Mouse (Mus musculus): Measurements from ENCODE around the gene Tcf12. TPM values are rescaled to one million over a fixed set of nuclear protein-coding genes. Genes with fewer than 3 reads are reported as not detected.

Gene Tcf12
- polyA plus RNA-seq, 1 experiment from 2014 or later: 191 TPM

- Histone ChIP-seq H3K4me3 (ENCODE audit: low read depth, low read length) (no peak overlapping the region), H3K27ac (replicated peaks; ENCODE audit: low read depth, low read length) (peak overlapping the region; percentile 22; the same call in 1 of the 2 replicates)
- ATAC-seq (ENCODE audit: insufficient number of reproducible peaks, low FRiP score, low TSS enrichment, low read depth): no peak
Measured at GRCm38 (mm10) chr9:71879972-71880371, 231.7 kb downstream of the Tcf12 start.

GRCm38 (mm10) chr9:71879415-71879814 lies 232.3 kb downstream of the Tcf12 start:
- Histone ChIP-seq H3K9me3 (ENCODE audit: control insufficient read depth, low read length) (no peaks in the 10 kb centered on the region), H3K9ac (ENCODE audit: low read length) (no peak overlapping the region), H3K27ac (replicated peaks; ENCODE audit: low read depth, low read length) (no peak overlapping the region), H3K27me3 (ENCODE audit: control insufficient read depth, insufficient read depth, low read length) (no peaks in the 10 kb centered on the region), H3K36me3 (ENCODE audit: control insufficient read depth, insufficient read depth, low read length) (peaks cover 14% of the 10 kb centered on the region; the same call in 1 of the 2 replicates), H3K4me1 (ENCODE audit: control insufficient read depth, insufficient read depth, low read length) (peaks cover 2% of the 10 kb centered on the region; the same call in 1 of the 2 replicates), H3K4me2 (ENCODE audit: low read depth, severe bottlenecking) (no peak overlapping the region), H3K4me3 (ENCODE audit: low read depth, low read length) (no peak overlapping the region)
- 52% methylated on average over 2 of the region's 2 CpGs for WGBS
- DNase-seq (ENCODE audit: low spot score) (no peak), ATAC-seq (ENCODE audit: insufficient number of reproducible peaks, low FRiP score, low TSS enrichment, low read depth) (no peak)

More at GRCm38 (mm10) chr9:71879972-71880371, 231.7 kb downstream of the Tcf12 start:
- no peak for DNase-seq (ENCODE audit: low spot score)
- Histone ChIP-seq H3K36me3 (ENCODE audit: control insufficient read depth, insufficient read depth, low read length) (peaks cover 12% of the 10 kb centered on the region; the same call in 1 of the 2 replicates), H3K27me3 (ENCODE audit: control insufficient read depth, insufficient read depth, low read length) (no peaks in the 10 kb centered on the region), H3K9me3 (ENCODE audit: control insufficient read depth, low read length) (no peaks in the 10 kb centered on the region), H3K4me2 (ENCODE audit: low read depth, severe bottlenecking) (no peak overlapping the region), H3K9ac (ENCODE audit: low read length) (no peak overlapping the region), H3K4me1 (ENCODE audit: control insufficient read depth, insufficient read depth, low read length) (peaks cover 2% of the 10 kb centered on the region; the same call in 1 of the 2 replicates)
- WGBS: 74% methylated on average over 5 of the region's 5 CpGs

DNA sequence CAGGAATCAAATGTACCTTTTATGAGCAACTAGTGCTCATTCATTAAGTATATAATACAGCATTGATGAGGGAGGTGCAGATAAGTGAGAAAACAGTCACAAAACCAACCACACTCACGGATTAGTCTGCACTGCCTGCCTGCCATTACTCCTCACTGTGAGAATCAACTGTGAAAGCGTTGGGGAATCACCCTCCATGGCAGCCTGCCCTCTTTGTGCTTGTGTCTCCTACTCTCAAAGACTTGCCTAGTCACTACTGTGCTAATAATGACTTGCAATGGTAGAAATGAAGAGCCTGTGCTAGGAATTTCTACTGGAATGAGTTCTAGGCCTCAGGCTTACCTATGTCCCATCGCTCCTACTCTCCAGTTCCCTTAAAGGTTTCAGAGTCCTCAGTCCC lies 233.8 kb downstream of the Tcf12 start:
- Histone ChIP-seq H3K9me3 (ENCODE audit: control insufficient read depth, low read length) (no peaks in the 10 kb centered on the region), H3K27me3 (ENCODE audit: control insufficient read depth, insufficient read depth, low read length) (no peaks in the 10 kb centered on the region), H3K4me1 (ENCODE audit: control insufficient read depth, insufficient read depth, low read length) (peaks cover 2% of the 10 kb centered on the region; the same call in 1 of the 2 replicates), H3K27ac (replicated peaks; ENCODE audit: low read depth, low read length) (no peak overlapping the region), H3K9ac (ENCODE audit: low read length) (no peak overlapping the region), H3K36me3 (ENCODE audit: control insufficient read depth, insufficient read depth, low read length) (peaks cover 12% of the 10 kb centered on the region; the same call in 1 of the 2 replicates), H3K4me2 (ENCODE audit: low read depth, severe bottlenecking) (no peak overlapping the region), H3K4me3 (ENCODE audit: low read depth, low read length) (no peak overlapping the region)
- ATAC-seq (ENCODE audit: insufficient number of reproducible peaks, low FRiP score, low TSS enrichment, low read depth) (no peak), DNase-seq (ENCODE audit: low spot score) (no peak)
- WGBS: 96% methylated on average over 3 of the region's 3 CpGs

GRCm38 (mm10) chr9:71874761-71875160 lies 236.9 kb downstream of the Tcf12 start:
- peaks cover 12% of the 10 kb centered on the region; the same call in 1 of the 2 replicates for H3K36me3 ChIP-seq (ENCODE audit: control insufficient read depth, insufficient read depth, low read length)

DNA sequence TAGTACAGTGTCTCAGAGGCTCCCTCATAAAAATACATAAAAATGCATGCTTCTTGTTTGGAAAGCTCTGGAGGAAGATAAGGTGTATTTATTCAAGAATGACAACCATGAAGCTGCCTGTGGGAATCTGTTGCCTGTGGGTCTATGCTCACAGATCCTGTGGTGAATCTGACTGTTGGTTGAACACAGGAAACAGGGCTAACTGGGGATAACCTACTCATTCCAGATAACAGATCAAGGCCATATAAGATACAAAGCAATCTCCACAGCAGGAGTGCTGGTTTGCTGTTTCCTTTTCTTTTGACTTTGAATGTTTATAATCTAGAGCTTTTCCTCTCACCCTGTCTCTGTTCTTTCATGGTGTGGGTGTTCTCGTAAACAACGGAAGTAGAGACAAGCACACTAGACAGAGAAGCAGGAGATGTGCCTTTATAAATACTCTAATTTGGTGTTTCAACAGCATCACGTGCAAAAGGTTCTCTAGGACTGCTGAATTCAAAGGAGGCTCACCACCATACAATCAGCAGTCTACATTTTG lies 237.6 kb downstream of the Tcf12 start:
- no peaks in the 10 kb centered on the region for H3K4me1 ChIP-seq (ENCODE audit: control insufficient read depth, insufficient read depth, low read length)
- no peak for ATAC-seq (ENCODE audit: insufficient number of reproducible peaks, low FRiP score, low TSS enrichment, low read depth)
- DNase-seq (ENCODE audit: low spot score): no peak
- no peaks in the 10 kb centered on the region for H3K27me3 ChIP-seq (ENCODE audit: control insufficient read depth, insufficient read depth, low read length)
- peaks cover 12% of the 10 kb centered on the region; the same call in 1 of the 2 replicates for H3K36me3 ChIP-seq (ENCODE audit: control insufficient read depth, insufficient read depth, low read length)
- H3K27ac ChIP-seq (replicated peaks; ENCODE audit: low read depth, low read length): no peak overlapping the region
- 88% methylated on average over 3 of the region's 3 CpGs for WGBS
- no peak overlapping the region for H3K4me3 ChIP-seq (ENCODE audit: low read depth, low read length)
- no peaks in the 10 kb centered on the region for H3K9me3 ChIP-seq (ENCODE audit: control insufficient read depth, low read length)
- H3K9ac ChIP-seq (ENCODE audit: low read length): no peak overlapping the region
- H3K4me2 ChIP-seq (ENCODE audit: low read depth, severe bottlenecking): no peak overlapping the region

More at GRCm38 (mm10) chr9:71874761-71875160, 236.9 kb downstream of the Tcf12 start:
- H3K4me2 ChIP-seq (ENCODE audit: low read depth, severe bottlenecking): no peak overlapping the region
- no peak overlapping the region for H3K4me3 ChIP-seq (ENCODE audit: low read depth, low read length)
- DNase-seq (ENCODE audit: low spot score): no peak
- H3K9me3 ChIP-seq (ENCODE audit: control insufficient read depth, low read length): no peaks in the 10 kb centered on the region
- no peaks in the 10 kb centered on the region for H3K4me1 ChIP-seq (ENCODE audit: control insufficient read depth, insufficient read depth, low read length)
- H3K27ac ChIP-seq (replicated peaks; ENCODE audit: low read depth, low read length): no peak overlapping the region
- H3K9ac ChIP-seq (ENCODE audit: low read length): no peak overlapping the region
- 76% methylated on average over 2 of the region's 2 CpGs for WGBS
- ATAC-seq (ENCODE audit: insufficient number of reproducible peaks, low FRiP score, low TSS enrichment, low read depth): no peak
- no peaks in the 10 kb centered on the region for H3K27me3 ChIP-seq (ENCODE audit: control insufficient read depth, insufficient read depth, low read length)

GRCm38 (mm10) chr9:71863338-71863737 lies 248.3 kb downstream of the Tcf12 start:
- Histone ChIP-seq H3K36me3 (ENCODE audit: control insufficient read depth, insufficient read depth, low read length) (peaks cover 6% of the 10 kb centered on the region), H3K27ac (replicated peaks; ENCODE audit: low read depth, low read length) (no peak overlapping the region), H3K9me3 (ENCODE audit: control insufficient read depth, low read length) (no peaks in the 10 kb centered on the region), H3K4me3 (ENCODE audit: low read depth, low read length) (no peak overlapping the region), H3K27me3 (ENCODE audit: control insufficient read depth, insufficient read depth, low read length) (no peaks in the 10 kb centered on the region), H3K4me2 (ENCODE audit: low read depth, severe bottlenecking) (no peak overlapping the region), H3K4me1 (ENCODE audit: control insufficient read depth, insufficient read depth, low read length) (peaks cover 2% of the 10 kb centered on the region; the same call in 1 of the 2 replicates), H3K9ac (ENCODE audit: low read length) (no peak overlapping the region)
- ATAC-seq (ENCODE audit: insufficient number of reproducible peaks, low FRiP score, low TSS enrichment, low read depth) (no peak), DNase-seq (ENCODE audit: low spot score) (no peak)
- 84% methylated on average over 7 of the region's 7 CpGs for WGBS

DNA sequence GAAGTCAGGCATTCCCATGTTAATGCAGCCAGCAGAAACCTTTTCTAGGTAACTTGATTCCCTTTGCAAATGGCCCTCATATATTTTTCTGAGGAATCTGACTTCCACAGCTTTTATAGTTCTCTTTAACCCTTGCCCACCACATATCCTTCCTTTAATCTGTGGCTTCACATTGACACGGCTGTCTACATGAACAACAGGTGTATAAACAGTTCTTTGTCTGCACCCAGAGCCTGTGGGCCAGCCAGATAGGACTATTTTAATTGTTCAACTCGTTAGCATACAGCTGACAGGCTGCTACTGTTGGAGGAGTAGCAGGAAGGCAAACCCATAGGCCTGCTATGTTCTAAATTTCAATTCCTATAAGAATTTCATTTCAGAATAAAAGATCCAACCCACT lies 250.0 kb downstream of the Tcf12 start:
- no peak overlapping the region for H3K4me2 ChIP-seq (ENCODE audit: low read depth, severe bottlenecking)
- H3K9ac ChIP-seq (ENCODE audit: low read length): no peak overlapping the region
- WGBS: 27% methylated on average over 2 of the region's 2 CpGs
- no peak overlapping the region for H3K4me3 ChIP-seq (ENCODE audit: low read depth, low read length)
- no peaks in the 10 kb centered on the region for H3K9me3 ChIP-seq (ENCODE audit: control insufficient read depth, low read length)
- ATAC-seq (ENCODE audit: insufficient number of reproducible peaks, low FRiP score, low TSS enrichment, low read depth): no peak
- no peaks in the 10 kb centered on the region for H3K27me3 ChIP-seq (ENCODE audit: control insufficient read depth, insufficient read depth, low read length)
- no peak for DNase-seq (ENCODE audit: low spot score)
- H3K27ac ChIP-seq (replicated peaks; ENCODE audit: low read depth, low read length): no peak overlapping the region
- H3K4me1 ChIP-seq (ENCODE audit: control insufficient read depth, insufficient read depth, low read length): peaks cover 2% of the 10 kb centered on the region; the same call in 1 of the 2 replicates
- peaks cover 7% of the 10 kb centered on the region for H3K36me3 ChIP-seq (ENCODE audit: control insufficient read depth, insufficient read depth, low read length)

DNA sequence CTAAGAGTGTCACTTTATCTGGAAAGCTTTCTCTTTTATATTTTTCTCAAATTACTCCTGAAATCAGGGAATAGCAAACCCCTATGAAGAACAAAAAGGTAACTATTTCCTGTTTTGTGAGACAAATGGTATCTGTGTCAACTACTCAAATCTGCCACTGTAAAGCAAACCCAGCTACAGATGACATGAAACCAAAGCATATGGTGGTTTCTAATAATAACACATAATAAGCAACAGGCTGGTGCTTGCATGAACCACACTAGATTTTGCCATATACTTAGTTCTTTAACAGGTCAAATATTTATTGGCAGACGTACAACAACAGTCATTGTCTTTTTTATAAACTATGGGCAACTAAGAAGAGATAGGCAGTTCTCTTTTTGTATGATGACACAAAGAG lies 253.7 kb downstream of the Tcf12 start:
- WGBS: 95% methylated on average over 1 of the region's 1 CpGs

DNA sequence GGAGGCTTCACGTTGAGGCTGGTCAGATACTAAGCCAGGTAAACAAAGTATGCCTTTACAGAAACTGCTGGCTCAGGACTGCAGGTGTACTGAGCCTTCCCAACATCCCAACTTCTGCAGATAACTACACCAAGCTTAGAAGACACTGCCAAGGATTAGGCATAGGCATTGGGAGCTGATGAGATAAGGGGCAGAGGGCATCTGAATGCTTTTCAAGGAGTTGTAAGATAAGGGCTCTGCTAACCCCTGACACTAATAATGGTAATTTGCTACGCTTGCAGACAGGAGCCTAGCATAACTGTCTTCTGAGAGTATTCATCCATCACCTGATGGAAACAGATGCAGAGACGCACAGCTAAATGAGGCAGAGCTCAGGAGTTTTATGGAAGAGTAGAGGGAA lies 257.8 kb downstream of the Tcf12 start:
- Histone ChIP-seq H3K27ac (replicated peaks; ENCODE audit: low read depth, low read length) (no peak overlapping the region), H3K27me3 (ENCODE audit: control insufficient read depth, insufficient read depth, low read length) (no peaks in the 10 kb centered on the region), H3K9ac (ENCODE audit: low read length) (no peak overlapping the region), H3K36me3 (ENCODE audit: control insufficient read depth, insufficient read depth, low read length) (peaks cover 10% of the 10 kb centered on the region), H3K4me3 (ENCODE audit: low read depth, low read length) (no peak overlapping the region), H3K4me2 (ENCODE audit: low read depth, severe bottlenecking) (no peak overlapping the region), H3K9me3 (ENCODE audit: control insufficient read depth, low read length) (no peaks in the 10 kb centered on the region), H3K4me1 (ENCODE audit: control insufficient read depth, insufficient read depth, low read length) (no peaks in the 10 kb centered on the region)
- DNase-seq (ENCODE audit: low spot score): no peak
- WGBS: 76% methylated on average over 3 of the region's 3 CpGs
- no peak for ATAC-seq (ENCODE audit: insufficient number of reproducible peaks, low FRiP score, low TSS enrichment, low read depth)

More for the DNA sequence above, 253.7 kb downstream of the Tcf12 start:
- ATAC-seq (ENCODE audit: insufficient number of reproducible peaks, low FRiP score, low TSS enrichment, low read depth) (no peak), DNase-seq (ENCODE audit: low spot score) (no peak)
- no peak overlapping the region for H3K27ac ChIP-seq (replicated peaks; ENCODE audit: low read depth, low read length)
- peaks cover 2% of the 10 kb centered on the region; the same call in 1 of the 2 replicates for H3K4me1 ChIP-seq (ENCODE audit: control insufficient read depth, insufficient read depth, low read length)
- no peak overlapping the region for H3K4me2 ChIP-seq (ENCODE audit: low read depth, severe bottlenecking)
- H3K4me3 ChIP-seq (ENCODE audit: low read depth, low read length): no peak overlapping the region
- H3K27me3 ChIP-seq (ENCODE audit: control insufficient read depth, insufficient read depth, low read length): no peaks in the 10 kb centered on the region
- H3K9ac ChIP-seq (ENCODE audit: low read length): no peak overlapping the region
- no peaks in the 10 kb centered on the region for H3K9me3 ChIP-seq (ENCODE audit: control insufficient read depth, low read length)
- peaks cover 7% of the 10 kb centered on the region for H3K36me3 ChIP-seq (ENCODE audit: control insufficient read depth, insufficient read depth, low read length)

Measured in limb, embryonic 11.5 days (tissue).